Mouse (Mus musculus) olfactory bulb, adult 2 months (tissue): ENCODE results near the gene Gm42669. TPM values are rescaled to one million over a fixed set of nuclear protein-coding genes. Genes with fewer than 3 reads are reported as not detected.

Source experiments
- H3K27ac ChIP-seq: fragments of 200-500 bp; 2 replicates; pipeline ENCODE4 v1.5.1; 2012; ENCODE audit warnings: low read depth, low read length; ENCODE audit not compliant: insufficient read depth
- H3K4me1 ChIP-seq: fragments of 200-500 bp; 2 replicates; pipeline ENCODE4 v1.6.1; 2012; ENCODE audit warnings: low read length; ENCODE audit not compliant: control insufficient read depth, insufficient read depth
- H3K4me3 ChIP-seq: fragments of 200-500 bp; 2 replicates; pipeline ENCODE4 v1.5.1; 2012; ENCODE audit warnings: mild to moderate bottlenecking, low read depth, low read length, moderate library complexity; ENCODE audit not compliant: insufficient read depth
- CTCF ChIP-seq: fragments of 200-500 bp; IDR thresholded peaks from 2 replicates; pipeline ENCODE4 v1.5.1; 2012; ENCODE audit warnings: low read depth, mild to moderate bottlenecking, low read length, moderate library complexity; ENCODE audit not compliant: insufficient read depth
- POLR2A ChIP-seq: fragments of 200-500 bp; IDR thresholded peaks from 2 replicates; pipeline ENCODE4 v1.6.1; 2012; ENCODE audit warnings: mild to moderate bottlenecking, low read depth, low read length, moderate library complexity; ENCODE audit not compliant: insufficient read depth
- WGBS: fragments of 180-500 bp; shearing (Covaris S2); methylation state at CpG from one replicate; pipeline ENCODE4 v1.1.7; 2018; 5-methylcytosine and 5-hydroxymethylcytosine counted together
- polyA plus RNA-seq: library from polyadenylated mRNA; stranded (reverse); fragments of >200 nt; gene quantifications from 2 replicates; pipeline ENCODE4 v1.2.4, GENCODE M21; 2012; ENCODE audit warnings: low replicate concordance; ENCODE audit not compliant: missing spikeins, insufficient read depth, insufficient read length

Gene Gm42669
- polyA plus RNA-seq = not detected in 2 replicates

- TF ChIP-seq CTCF = no peak
- TF ChIP-seq POLR2A = no peak
- Histone ChIP-seq H3K4me3 (no peak within 1 kb of the TSS), H3K4me1 (no peaks in the 10 kb centered on the region; the same call in 1 of the 2 replicates), H3K27ac (no peak within 1 kb of the TSS)
- WGBS = 86% methylated on average over 4 of the region's 4 CpGs
Measured at GRCm38 (mm10) chr5:107507321-107507720, at the start of gene Gm42669. Gene Gm42669, plus strand, starts transcription at chr5:107507621.

GRCm38 (mm10) chr5:107462147-107463076, 45.0 kb upstream of the Gm42669 start:
- no peak overlapping the region for H3K4me3 ChIP-seq
- H3K4me1 ChIP-seq = peaks cover 3% of the 10 kb centered on the region
- H3K27ac ChIP-seq = no peak overlapping the region
- WGBS = 97% methylated on average over 4 of the region's 4 CpGs
- TF ChIP-seq CTCF (no peak), POLR2A (no peak)

GRCm38 (mm10) chr5:107466501-107466900, 40.9 kb upstream of the Gm42669 start:
- WGBS = 33% methylated on average over 5 of the region's 5 CpGs
- H3K4me3 ChIP-seq = no peak overlapping the region
- no peak overlapping the region; the same call in 1 of the 2 replicates for H3K27ac ChIP-seq
- TF ChIP-seq POLR2A = no peak
- no peak for TF ChIP-seq CTCF
- peaks cover 3% of the 10 kb centered on the region for H3K4me1 ChIP-seq

- H3K4me1 ChIP-seq = peaks cover 3% of the 10 kb centered on the region
- no peak for TF ChIP-seq CTCF
- TF ChIP-seq POLR2A = no peak
- H3K4me3 ChIP-seq = no peak overlapping the region
- no peak overlapping the region for H3K27ac ChIP-seq
- 66% methylated on average over 4 of the region's 4 CpGs for WGBS
Measured at GRCm38 (mm10) chr5:107467098-107467497, 40.3 kb upstream of the Gm42669 start.

- Histone ChIP-seq H3K4me1 (peaks cover 3% of the 10 kb centered on the region), H3K27ac (no peak overlapping the region), H3K4me3 (no peak overlapping the region)
- 89% methylated on average over 10 of the region's 10 CpGs for WGBS
- TF ChIP-seq CTCF = no peak
- TF ChIP-seq POLR2A = no peak
Measured at GRCm38 (mm10) chr5:107470600-107471329, 36.7 kb upstream of the Gm42669 start.

GRCm38 (mm10) chr5:107480194-107480593, 27.2 kb upstream of the Gm42669 start:
- WGBS = 93% methylated on average over 2 of the region's 2 CpGs
- H3K4me1 ChIP-seq = no peaks in the 10 kb centered on the region
- no peak overlapping the region for H3K4me3 ChIP-seq
- TF ChIP-seq POLR2A = no peak
- H3K27ac ChIP-seq = no peak overlapping the region

- TF ChIP-seq CTCF (no peak), POLR2A (no peak)
- 77% methylated on average over 4 of the region's 4 CpGs for WGBS
- peaks cover 6% of the 10 kb centered on the region; the same call in 1 of the 2 replicates for H3K4me1 ChIP-seq
- H3K27ac ChIP-seq = no peak overlapping the region
- no peak overlapping the region for H3K4me3 ChIP-seq
Measured at GRCm38 (mm10) chr5:107488996-107489395, 18.4 kb upstream of the Gm42669 start.

- no peak overlapping the region for H3K4me3 ChIP-seq
- no peak for TF ChIP-seq POLR2A
- TF ChIP-seq CTCF = no peak
- WGBS = 85% methylated on average over 9 of the region's 9 CpGs
- peaks cover 6% of the 10 kb centered on the region; the same call in 1 of the 2 replicates for H3K4me1 ChIP-seq
- no peak overlapping the region for H3K27ac ChIP-seq
Measured at GRCm38 (mm10) chr5:107491036-107491435, 16.4 kb upstream of the Gm42669 start.

- Histone ChIP-seq H3K4me3 (no peak overlapping the region), H3K27ac (no peak overlapping the region), H3K4me1 (peaks cover 6% of the 10 kb centered on the region; the same call in 1 of the 2 replicates)
- TF ChIP-seq CTCF = no peak
- no peak for TF ChIP-seq POLR2A
- 92% methylated on average over 2 of the region's 2 CpGs for WGBS
Measured at GRCm38 (mm10) chr5:107492471-107492870, 14.9 kb upstream of the Gm42669 start.

GRCm38 (mm10) chr5:107494759-107495158, 12.7 kb upstream of the Gm42669 start:
- TF ChIP-seq POLR2A (no peak), CTCF (no peak)
- peaks cover 2% of the 10 kb centered on the region; the same call in 1 of the 2 replicates for H3K4me1 ChIP-seq

More at GRCm38 (mm10) chr5:107494759-107495158, 12.7 kb upstream of the Gm42669 start:
- no peak overlapping the region for H3K4me3 ChIP-seq
- H3K27ac ChIP-seq = no peak overlapping the region
- WGBS = 99% methylated on average over 5 of the region's 5 CpGs
